Comparison of ENCODE assay signal across 8 mouse cellular contexts in genomic region chr5:122423083-122423482, GRCm38 (mm10). TPM values are rescaled to one million over a fixed set of nuclear protein-coding genes. Genes with fewer than 3 reads are reported as not detected.
A peak's percentile ranks its signal among the peaks of the same experiment; 100 is the strongest.
DNase-seq lines count a peak whose midpoint lies in the region; ATAC-seq and TF ChIP-seq lines count a peak whose summit lies in the region.

No protein-coding gene starts in this region.

- no peak for DNase-seq in lung, postnatal 0 days (ENCODE audit: low spot score)
- DNase-seq in lung, adult 18-20 months, result no peak
- DNase-seq in embryonic facial prominence, embryonic 11.5 days (ENCODE audit: low spot score), result no peak
- no peak for DNase-seq in cerebellum, adult 11 months
- no peak for DNase-seq in cerebellum, postnatal 36 days

- TF ChIP-seq EP300 in lung, postnatal 0 days (IDR thresholded peaks at IDR 0.05), result no peak

- no peak overlapping the region; the same call in 1 of the 2 replicates for H3K27ac ChIP-seq in lung, postnatal 0 days (ENCODE audit: low read length)
- no peak overlapping the region for H3K27ac ChIP-seq in embryonic facial prominence, embryonic 11.5 days (replicated peaks; ENCODE audit: low read depth, low read length)
- H3K27ac ChIP-seq in intestine, embryonic 15.5 days, result no peak overlapping the region
- H3K27ac ChIP-seq in neural tube, embryonic 13.5 days (replicated peaks), result no peak overlapping the region

- H3K9me3 ChIP-seq in lung, postnatal 0 days (ENCODE audit: low read length), result no peaks in the 10 kb centered on the region
- H3K9me3 ChIP-seq in embryonic facial prominence, embryonic 11.5 days (replicated peaks; ENCODE audit: control insufficient read depth, low read length), result no peaks in the 10 kb centered on the region
- H3K9me3 ChIP-seq in intestine, embryonic 15.5 days, result no peaks in the 10 kb centered on the region
- H3K9me3 ChIP-seq in neural tube, embryonic 13.5 days, result no peaks in the 10 kb centered on the region

- no peak for TF ChIP-seq CTCF in lung, postnatal 0 days (IDR thresholded peaks at IDR 0.05)

- H3K4me3 ChIP-seq in lung, postnatal 0 days (ENCODE audit: low read depth, low read length), result peak overlapping the region; percentile 95
- peak overlapping the region; percentile 98 for H3K4me3 ChIP-seq in embryonic facial prominence, embryonic 11.5 days (ENCODE audit: low read depth, low read length)
- H3K4me3 ChIP-seq in intestine, embryonic 15.5 days (replicated peaks), result peak overlapping the region; percentile 87
- peak overlapping the region; percentile 92 for H3K4me3 ChIP-seq in neural tube, embryonic 13.5 days

- 24% methylated on average over 15 of the region's 15 CpGs for WGBS in lung, postnatal 0 days
- WGBS in embryonic facial prominence, embryonic 11.5 days, result 33% methylated on average over 15 of the region's 15 CpGs
- WGBS in intestine, embryonic 15.5 days, result 26% methylated on average over 15 of the region's 15 CpGs
- 36% methylated on average over 15 of the region's 15 CpGs for WGBS in neural tube, embryonic 13.5 days

- no peak for ATAC-seq in lung, postnatal 0 days
- ATAC-seq in embryonic facial prominence, embryonic 11.5 days (replicated peaks; ENCODE audit: insufficient number of reproducible peaks, low FRiP score, low TSS enrichment, low read depth), result no peak
- ATAC-seq in intestine, embryonic 15.5 days, result no peak
- ATAC-seq in neural tube, embryonic 13.5 days (ENCODE audit: low read depth), result no peak
- no peak for ATAC-seq in frontal cortex, adult (ENCODE audit: low TSS enrichment)

- H3K4me1 ChIP-seq in lung, postnatal 0 days (ENCODE audit: insufficient read depth, low read depth, low read length), result 0 out of 2 replicates have a peak, but pooled peaks cover 5% of the 10 kb centered on the region
- H3K4me1 ChIP-seq in embryonic facial prominence, embryonic 11.5 days (ENCODE audit: control insufficient read depth, insufficient read depth, low read length), result peaks cover 3% of the 10 kb centered on the region; the same call in 1 of the 2 replicates
- peaks cover 6% of the 10 kb centered on the region; the same call in 1 of the 2 replicates for H3K4me1 ChIP-seq in intestine, embryonic 15.5 days (replicated peaks)
- H3K4me1 ChIP-seq in neural tube, embryonic 13.5 days (replicated peaks), result peaks cover 24% of the 10 kb centered on the region

- H3K27me3 ChIP-seq in lung, postnatal 0 days (replicated peaks; ENCODE audit: insufficient read depth, low read length), result no peaks in the 10 kb centered on the region
- no peaks in the 10 kb centered on the region for H3K27me3 ChIP-seq in embryonic facial prominence, embryonic 11.5 days (ENCODE audit: control insufficient read depth, insufficient read depth, low read length)
- H3K27me3 ChIP-seq in intestine, embryonic 15.5 days (replicated peaks), result no peaks in the 10 kb centered on the region
- H3K27me3 ChIP-seq in neural tube, embryonic 13.5 days, result no peaks in the 10 kb centered on the region

- peak overlapping the region; percentile 83 for H3K4me2 ChIP-seq in lung, postnatal 0 days (replicated peaks; ENCODE audit: low read depth, low read length)
- peak overlapping the region; percentile 76 for H3K4me2 ChIP-seq in embryonic facial prominence, embryonic 11.5 days (ENCODE audit: low read depth, low read length)
- peak overlapping the region; percentile 86 for H3K4me2 ChIP-seq in intestine, embryonic 15.5 days (replicated peaks)
- H3K4me2 ChIP-seq in neural tube, embryonic 13.5 days, result peak overlapping the region; percentile 94

- H3K9ac ChIP-seq in lung, postnatal 0 days (replicated peaks; ENCODE audit: low read depth), result peak overlapping the region; percentile 87
- H3K9ac ChIP-seq in embryonic facial prominence, embryonic 11.5 days (replicated peaks; ENCODE audit: low read length), result peak overlapping the region; percentile 94
- H3K9ac ChIP-seq in intestine, embryonic 15.5 days, result peak overlapping the region; percentile 97
- peak overlapping the region; percentile 91 for H3K9ac ChIP-seq in neural tube, embryonic 13.5 days

- H3K36me3 ChIP-seq in lung, postnatal 0 days (ENCODE audit: insufficient read depth, low read length), result no peaks in the 10 kb centered on the region
- H3K36me3 ChIP-seq in embryonic facial prominence, embryonic 11.5 days (replicated peaks; ENCODE audit: control insufficient read depth, insufficient read depth, low read depth, low read length), result peaks cover 3% of the 10 kb centered on the region
- peaks cover 1% of the 10 kb centered on the region for H3K36me3 ChIP-seq in intestine, embryonic 15.5 days
- H3K36me3 ChIP-seq in neural tube, embryonic 13.5 days, result peaks cover 4% of the 10 kb centered on the region

RNA-seq across cellular contexts. Expression of gene Anapc7, which starts 1.6 kb away (rescaled TPM):
- 25.2 and 26.5 TPM in 2 replicates for polyA plus RNA-seq in lung, postnatal 0 days (2015; fragmentation: Nextera tagmentation; extraction: Ambion mirVana)
- 30.3 and 34.1 TPM in 2 replicates for polyA plus RNA-seq in embryonic facial prominence, embryonic 11.5 days (2014; fragmentation: Nextera tagmentation; extraction: Ambion mirVana)
- polyA plus RNA-seq in intestine, embryonic 15.5 days (2015; fragmentation: Nextera tagmentation; extraction: Ambion mirVana), result 35.2 and 38.3 TPM in 2 replicates
- polyA plus RNA-seq in neural tube, embryonic 13.5 days (2015; fragmentation: Nextera tagmentation; extraction: Ambion mirVana), result 47.8 and 49.2 TPM in 2 replicates

RNA-seq across cellular contexts. Expression of gene Arpc3, which starts 31.4 kb away (rescaled TPM):
- polyA plus RNA-seq in lung, postnatal 0 days (2015; fragmentation: Nextera tagmentation; extraction: Ambion mirVana), result 169 and 177 TPM in 2 replicates
- 54.1 and 62.3 TPM in 2 replicates for polyA plus RNA-seq in embryonic facial prominence, embryonic 11.5 days (2014; fragmentation: Nextera tagmentation; extraction: Ambion mirVana)
- 128 and 138 TPM in 2 replicates for polyA plus RNA-seq in intestine, embryonic 15.5 days (2015; fragmentation: Nextera tagmentation; extraction: Ambion mirVana)
- polyA plus RNA-seq in neural tube, embryonic 13.5 days (2015; fragmentation: Nextera tagmentation; extraction: Ambion mirVana), result 163 and 169 TPM in 2 replicates

RNA-seq across cellular contexts. Expression of gene Fam216a, which starts 50.9 kb away (rescaled TPM):
- polyA plus RNA-seq in lung, postnatal 0 days (2015; fragmentation: Nextera tagmentation; extraction: Ambion mirVana), result 41.0 and 42.1 TPM in 2 replicates
- 107 TPM in 2 replicates for polyA plus RNA-seq in embryonic facial prominence, embryonic 11.5 days (2014; fragmentation: Nextera tagmentation; extraction: Ambion mirVana)
- 44.0 and 48.0 TPM in 2 replicates for polyA plus RNA-seq in intestine, embryonic 15.5 days (2015; fragmentation: Nextera tagmentation; extraction: Ambion mirVana)
- polyA plus RNA-seq in neural tube, embryonic 13.5 days (2015; fragmentation: Nextera tagmentation; extraction: Ambion mirVana), result 135 and 142 TPM in 2 replicates

RNA-seq across cellular contexts. Expression of gene Gpn3, which starts 51.4 kb away (rescaled TPM):
- 61.2 and 69.2 TPM in 2 replicates for polyA plus RNA-seq in lung, postnatal 0 days (2015; fragmentation: Nextera tagmentation; extraction: Ambion mirVana)
- polyA plus RNA-seq in embryonic facial prominence, embryonic 11.5 days (2014; fragmentation: Nextera tagmentation; extraction: Ambion mirVana), result 78.0 and 81.9 TPM in 2 replicates
- 62.9 and 67.2 TPM in 2 replicates for polyA plus RNA-seq in intestine, embryonic 15.5 days (2015; fragmentation: Nextera tagmentation; extraction: Ambion mirVana)
- 46.9 and 53.6 TPM in 2 replicates for polyA plus RNA-seq in neural tube, embryonic 13.5 days (2015; fragmentation: Nextera tagmentation; extraction: Ambion mirVana)
